Mouse (Mus musculus) activated CD4-positive, CD25-positive, alpha-beta regulatory T cell (primary cell): ENCODE results near the gene Olfr1126. TPM values are rescaled to one million over a fixed set of nuclear protein-coding genes. Genes with fewer than 3 reads are reported as not detected.

ENCODE experiments used
- polyA plus RNA-seq, 2 experiments: library from polyadenylated mRNA; unstranded; fragments of 100-300 nt; shearing (Covaris generic); gene quantifications; one replicate each; pipeline ENCODE4 v1.2.1; 2017

The Olfr1126 gene
- not detected for polyA plus RNA-seq

GRCm38 (mm10) chr2:87453662-87454061 lies at the start of gene Olfr1126:
Olfr1126 (plus strand) TSS chr2:87453962.

GRCm38 (mm10) chr2:87416335-87416734 lies 37.4 kb upstream of the Olfr1126 start, which contains the start of gene Olfr1123:
Olfr1123 (plus strand) TSS chr2:87416635.

GRCm38 (mm10) chr2:87429975-87430374 lies 23.8 kb upstream of the Olfr1126 start, which contains the start of gene Olfr1124:
Olfr1124 (plus strand) TSS chr2:87430275.

GRCm38 (mm10) chr2:87496993-87497392 lies 43.2 kb downstream of the Olfr1126 start, which contains the start of gene Pramel7:
Pramel7 (minus strand) TSS chr2:87497093.

GRCm38 (mm10) chr2:87506265-87506664 lies 52.5 kb downstream of the Olfr1126 start, which contains the start of gene Pramel6:
Pramel6 (plus strand) TSS chr2:87506565.

Other genes starting within 250 kb of the Olfr1126 start
- not detected for gene Olfr1113, start 245.0 kb upstream of the Olfr1126 start, polyA plus RNA-seq
- gene Olfr1115, start 205.9 kb upstream of the Olfr1126 start, polyA plus RNA-seq, result not detected
- under 1 TPM in 1 of 2 experiments, not detected in 1; 0.17 TPM for gene Olfr1116, start 186.4 kb upstream of the Olfr1126 start, polyA plus RNA-seq
- gene Olfr1118, start 146.4 kb upstream of the Olfr1126 start, polyA plus RNA-seq, result under 1 TPM in 1 of 2 experiments, not detected in 1; 0.09 TPM
- under 1 TPM in 1 of 2 experiments, not detected in 1; 0.10 TPM for gene Olfr1120, start 99.1 kb upstream of the Olfr1126 start, polyA plus RNA-seq
- gene Olfr1121, start 84.1 kb upstream of the Olfr1126 start, polyA plus RNA-seq, result not detected
- under 1 TPM in 1 of 2 experiments, not detected in 1; 0.21 TPM for gene Olfr1122, start 68.1 kb upstream of the Olfr1126 start, polyA plus RNA-seq
- under 1 TPM in 1 of 2 experiments, not detected in 1; 0.22 TPM for gene Olfr1123, start 37.3 kb upstream of the Olfr1126 start, polyA plus RNA-seq
- gene Olfr1124, start 23.7 kb upstream of the Olfr1126 start, polyA plus RNA-seq, result under 1 TPM; 0.13 to 0.14 TPM
- under 1 TPM in 1 of 2 experiments, not detected in 1; 0.27 TPM for gene Pramel7, start 43.1 kb downstream of the Olfr1126 start, polyA plus RNA-seq
- gene Pramel6, start 52.6 kb downstream of the Olfr1126 start, polyA plus RNA-seq, result not detected
- not detected for gene Olfr153, start 77.8 kb downstream of the Olfr1126 start, polyA plus RNA-seq
- gene Olfr1128, start 91.6 kb downstream of the Olfr1126 start, polyA plus RNA-seq, result not detected
- not detected for gene Olfr1129, start 119.9 kb downstream of the Olfr1126 start, polyA plus RNA-seq
- not detected for gene Olfr1130, start 152.2 kb downstream of the Olfr1126 start, polyA plus RNA-seq
- gene Olfr1131, start 173.1 kb downstream of the Olfr1126 start, polyA plus RNA-seq, result under 1 TPM in 1 of 2 experiments, not detected in 1; 0.23 TPM
- under 1 TPM in 1 of 2 experiments, not detected in 1; 0.25 TPM for gene Olfr1132, start 183.6 kb downstream of the Olfr1126 start, polyA plus RNA-seq
- under 1 TPM in 1 of 2 experiments, not detected in 1; 0.53 TPM for gene Olfr1133, start 193.4 kb downstream of the Olfr1126 start, polyA plus RNA-seq
- not detected for gene Olfr1134, start 204.5 kb downstream of the Olfr1126 start, polyA plus RNA-seq
- not detected for gene Olfr1135, start 219.7 kb downstream of the Olfr1126 start, polyA plus RNA-seq
- gene Olfr1136, start 240.0 kb downstream of the Olfr1126 start, polyA plus RNA-seq, result not detected